Mouse (Mus musculus): ENCODE results near the gene Kcnab1.
A peak's percentile ranks its signal among the peaks of the same experiment; 100 is the strongest.

The Kcnab1 gene

DNA sequence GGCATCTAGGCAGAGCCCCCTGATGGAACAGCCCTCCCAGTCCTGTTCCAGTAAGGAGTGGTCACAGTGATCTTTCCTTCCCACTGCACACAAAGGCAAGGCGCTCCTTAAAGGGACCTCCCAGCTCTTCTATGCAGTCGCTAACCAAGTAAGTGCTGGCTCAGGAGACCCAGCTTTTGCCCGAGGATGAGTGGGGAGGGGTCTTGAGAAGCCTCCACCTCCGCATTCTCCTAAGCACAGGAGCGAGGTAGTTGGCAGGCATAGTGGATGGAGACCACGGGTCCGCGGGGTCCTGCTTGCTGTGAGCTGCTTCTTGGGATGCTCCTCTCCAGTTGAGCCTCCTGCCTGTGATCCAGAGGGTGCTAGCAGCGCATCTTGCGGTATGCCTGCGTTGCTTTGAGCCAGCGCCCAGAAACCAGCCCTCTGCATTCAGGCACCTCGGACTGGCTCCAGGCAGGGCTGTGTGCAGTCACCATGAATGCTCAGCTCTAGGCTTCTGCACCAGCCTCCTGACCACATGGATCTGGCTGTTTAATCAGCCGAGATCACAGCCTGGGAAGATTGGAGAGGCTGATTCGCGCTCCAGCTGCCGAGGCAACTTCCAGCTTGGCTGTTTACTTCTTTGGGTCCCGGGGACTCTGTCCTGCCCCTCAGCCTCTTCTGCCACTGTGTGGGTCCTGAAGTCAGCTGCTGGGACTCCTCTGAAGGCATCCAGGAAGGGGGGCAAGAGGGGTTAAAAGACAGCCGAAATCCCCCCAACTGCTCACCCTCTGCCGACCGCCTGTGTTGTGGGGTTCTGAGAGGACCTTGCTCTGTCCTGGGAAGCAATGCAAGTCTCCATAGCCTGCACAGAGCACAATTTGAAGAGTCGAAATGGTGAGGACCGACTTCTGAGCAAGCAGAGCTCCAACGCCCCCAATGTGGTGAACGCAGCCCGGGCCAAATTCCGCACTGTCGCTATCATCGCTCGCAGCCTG, at the start of gene Kcnab1:
Gene Kcnab1, plus strand, starts transcription at position 440 of the 977 bp plus-strand sequence.
- DNase-seq (ENCODE audit: low spot score in 2 of 2): peak; percentile 28 to 48

DNA sequence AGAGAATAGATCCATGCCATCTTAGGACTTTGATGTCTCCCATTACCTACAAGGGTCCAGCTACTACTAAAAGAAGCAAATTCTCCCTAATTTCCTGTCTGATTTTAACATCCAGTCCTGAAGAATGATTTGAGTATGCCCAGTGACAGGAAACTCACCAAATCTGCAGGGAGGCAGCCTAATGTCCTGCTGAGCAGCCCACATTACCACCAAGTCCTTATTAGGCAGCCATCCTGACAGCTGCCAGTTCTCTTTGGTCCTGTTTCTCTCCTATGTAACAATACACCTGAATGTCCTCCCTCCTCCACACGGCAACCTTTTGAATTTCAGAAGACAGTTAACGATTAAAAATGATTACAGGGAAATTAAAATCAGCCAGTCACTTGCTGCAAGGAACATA, 20.9 kb upstream of the Kcnab1 start:
- DNase-seq (ENCODE audit: low spot score in 2 of 2): no peak

DNA sequence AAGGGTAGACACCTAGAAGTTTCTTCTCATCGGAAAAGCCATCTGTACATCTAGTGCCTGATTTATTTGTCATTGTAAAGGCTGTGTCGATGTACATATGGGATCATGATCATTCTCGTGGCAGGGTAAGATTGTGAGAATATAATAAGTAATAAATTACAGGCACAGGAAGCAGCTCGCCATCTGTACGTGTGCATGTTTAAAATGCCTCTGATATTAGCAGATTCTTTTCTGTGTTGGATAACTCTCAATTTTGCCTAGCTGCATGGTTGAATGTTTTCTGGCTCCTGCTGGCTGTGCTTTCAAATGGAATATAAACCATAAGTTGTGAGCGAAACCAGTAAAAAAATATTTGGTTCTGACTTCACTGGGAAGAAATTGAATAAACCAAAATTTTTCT, 5.1 kb upstream of the Kcnab1 start:
- DNase-seq (ENCODE audit: low spot score in 2 of 2): no peak

DNA sequence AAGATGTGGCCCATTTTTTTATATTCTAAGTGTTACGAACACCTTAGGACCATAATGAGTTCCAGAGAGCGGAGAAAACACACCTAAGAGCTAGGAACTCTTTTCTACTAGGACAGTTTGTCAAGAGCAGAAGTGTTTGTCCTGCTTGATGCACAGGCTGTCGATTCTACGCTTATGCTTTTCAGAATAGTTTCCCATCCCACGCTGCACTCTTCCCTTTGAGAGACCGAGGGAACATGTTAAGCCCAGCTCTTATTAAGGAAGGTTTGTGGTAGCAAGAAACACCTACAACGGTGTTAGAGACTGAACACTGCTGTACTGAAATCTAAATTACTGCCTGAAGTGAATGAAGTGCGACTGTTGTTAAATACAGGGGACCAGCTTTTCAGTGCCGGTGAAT, 1.0 kb downstream of the Kcnab1 start:
- DNase-seq (ENCODE audit: low spot score in 2 of 2): no peak

DNA sequence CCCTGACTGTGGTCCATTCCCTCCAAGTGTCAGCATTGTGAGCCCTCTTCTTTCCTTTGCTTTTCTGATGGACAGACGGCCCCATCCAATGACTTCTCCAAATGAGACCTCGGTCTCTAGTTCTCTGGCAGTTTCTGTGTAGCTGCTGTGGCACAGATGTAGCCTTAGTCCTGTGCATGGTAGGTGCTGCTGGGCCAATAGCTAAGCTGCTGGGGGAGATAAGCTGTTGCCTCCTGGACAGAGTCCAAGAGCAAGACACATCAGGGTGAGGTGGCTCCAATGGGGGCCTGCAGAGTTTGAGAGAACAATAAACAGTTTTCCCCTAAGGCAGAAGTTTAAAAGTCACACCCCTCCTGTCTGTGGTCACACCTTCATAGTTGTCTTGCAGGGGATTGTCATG, 2.0 kb downstream of the Kcnab1 start:
- no peak for DNase-seq (ENCODE audit: low spot score in 2 of 2)

DNA sequence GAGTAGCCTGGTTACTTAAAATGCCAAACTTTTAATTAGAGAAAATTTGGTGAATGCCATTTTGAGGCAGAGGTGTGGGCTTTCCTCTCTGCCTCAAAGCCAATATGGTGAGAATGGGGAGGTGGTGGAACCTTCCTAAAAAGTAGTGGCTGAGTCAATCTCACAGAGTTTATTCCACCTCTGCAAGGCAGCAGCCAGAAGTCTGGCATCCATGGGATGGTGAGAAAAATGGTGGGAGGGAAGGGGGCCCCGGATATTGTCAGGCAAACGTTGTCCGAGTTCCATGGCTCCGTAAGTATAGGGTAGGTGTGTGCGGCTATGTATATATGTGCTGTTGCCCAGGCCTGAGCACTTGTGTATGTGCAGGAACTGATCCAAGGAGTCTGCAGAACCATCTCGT, 6.0 kb downstream of the Kcnab1 start:
- no peak for DNase-seq (ENCODE audit: low spot score in 2 of 2)

DNA sequence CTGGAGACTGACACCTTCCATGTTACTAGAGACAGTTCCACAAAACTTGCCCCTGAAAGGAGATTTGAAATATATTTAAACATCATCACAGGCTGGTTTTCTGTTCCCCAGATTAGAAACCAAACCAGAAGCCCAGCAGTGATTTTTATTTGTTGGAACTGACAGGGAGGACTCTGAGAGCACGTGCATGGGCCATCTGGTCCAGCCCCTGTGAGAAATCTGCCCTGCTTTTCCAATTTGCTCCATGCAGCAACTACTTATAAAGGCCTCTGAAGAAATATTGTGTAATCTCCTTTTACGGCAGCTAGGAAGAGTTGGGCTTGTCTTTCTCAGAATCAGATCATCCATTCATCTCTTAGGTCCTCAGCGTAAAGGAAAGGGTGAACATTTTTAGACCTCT, 7.8 kb downstream of the Kcnab1 start:
- no peak for DNase-seq (ENCODE audit: low spot score in 2 of 2)

DNA sequence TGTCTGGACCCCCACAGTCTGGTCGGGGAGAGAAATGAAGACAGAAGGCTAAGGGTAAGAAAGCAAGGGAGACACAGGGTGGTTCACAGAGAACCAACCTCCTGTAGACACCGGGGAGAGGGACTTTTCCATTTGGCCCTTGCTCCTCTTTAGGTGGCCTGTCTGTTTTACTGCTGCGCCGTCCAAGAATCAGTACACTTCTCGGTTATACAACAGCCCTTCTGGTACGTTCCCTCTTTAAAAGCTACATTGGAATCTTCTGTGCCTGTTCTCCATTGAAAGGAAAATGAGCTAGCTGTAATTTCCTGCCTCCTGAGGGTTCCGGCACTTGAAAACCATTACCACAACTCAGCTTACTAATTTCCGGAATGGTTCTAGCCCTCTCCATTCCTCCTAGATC, 8.2 kb downstream of the Kcnab1 start:
- no peak for DNase-seq (ENCODE audit: low spot score in 2 of 2)

DNA sequence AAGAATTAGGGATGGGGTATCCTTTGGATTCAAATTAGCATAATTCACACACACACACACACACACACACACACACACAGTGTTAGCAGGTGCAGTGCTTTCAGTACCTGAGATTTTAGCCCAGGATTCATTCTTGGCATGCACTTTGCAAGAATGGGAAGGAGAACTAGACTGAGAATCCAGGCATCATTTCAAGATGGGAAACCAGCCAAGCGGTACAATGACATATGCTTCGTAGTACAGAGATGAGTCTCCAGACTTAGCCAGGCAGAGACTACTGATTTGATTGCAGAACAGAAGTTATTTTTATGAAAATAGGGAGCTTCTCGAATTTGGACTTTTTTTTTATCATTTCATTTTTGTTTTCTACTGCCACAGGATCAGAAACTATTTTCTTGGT, 15.8 kb downstream of the Kcnab1 start:
- no peak for DNase-seq (ENCODE audit: low spot score in 2 of 2)

DNA sequence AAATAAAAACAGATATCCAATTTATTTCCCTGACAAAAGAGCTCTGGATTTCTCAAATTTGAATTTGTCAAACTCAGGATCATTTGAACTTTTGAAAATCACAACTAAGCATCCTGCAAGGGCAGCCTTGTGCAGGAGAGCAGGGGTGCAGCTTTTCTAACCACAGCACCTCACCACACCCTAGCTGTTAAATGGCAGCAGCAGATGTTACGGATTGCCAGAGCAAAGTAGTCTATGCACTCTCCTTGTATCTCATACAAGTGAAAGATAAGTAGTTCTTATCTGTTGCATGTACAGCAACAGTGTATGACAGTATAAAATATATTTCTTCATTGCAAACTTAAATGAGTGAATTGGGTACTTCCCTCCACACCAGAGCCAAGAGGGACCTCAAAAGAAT, 20.4 kb downstream of the Kcnab1 start:
- DNase-seq (ENCODE audit: low spot score in 2 of 2): no peak

DNA sequence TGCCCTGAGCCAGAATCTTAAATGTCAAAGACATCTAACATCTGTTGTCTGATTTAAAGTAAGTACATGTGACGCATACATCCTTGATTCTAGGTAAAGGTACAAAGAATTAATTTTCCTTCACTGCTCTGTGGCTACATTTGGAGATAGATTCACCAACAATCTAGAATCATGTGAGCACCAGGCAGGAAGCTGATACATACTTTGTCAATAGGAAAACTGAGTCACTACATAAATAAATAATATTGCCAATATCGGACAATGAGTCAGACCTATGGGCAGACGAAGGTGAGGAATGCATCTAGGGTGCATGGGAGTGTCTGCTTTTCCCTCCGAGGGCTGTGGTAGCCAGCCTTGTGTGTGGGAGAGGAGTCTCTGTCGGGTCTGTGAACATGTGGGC, 25.7 kb downstream of the Kcnab1 start:
- DNase-seq (ENCODE audit: low spot score in 2 of 2): no peak

DNA sequence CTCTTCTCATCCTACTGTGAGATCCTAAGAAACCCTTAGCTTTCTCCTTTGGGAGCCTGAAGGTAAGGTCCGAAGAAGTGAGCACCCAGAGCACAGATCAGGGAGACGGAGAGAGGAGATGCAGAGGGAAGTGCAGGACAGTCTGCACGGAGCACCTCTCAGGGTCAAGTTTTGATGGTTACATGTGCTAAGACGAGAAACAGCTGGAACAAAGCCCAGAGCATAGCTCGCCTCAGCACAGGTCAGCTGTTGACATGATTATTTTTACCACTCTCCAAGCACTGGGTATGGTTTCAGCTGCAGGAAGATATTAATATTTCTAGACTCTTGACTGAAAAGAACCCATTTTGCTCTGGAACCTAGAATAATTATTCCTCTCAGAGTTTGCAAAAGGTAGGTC, 27.7 kb downstream of the Kcnab1 start:
- DNase-seq (ENCODE audit: low spot score in 2 of 2): no peak

DNA sequence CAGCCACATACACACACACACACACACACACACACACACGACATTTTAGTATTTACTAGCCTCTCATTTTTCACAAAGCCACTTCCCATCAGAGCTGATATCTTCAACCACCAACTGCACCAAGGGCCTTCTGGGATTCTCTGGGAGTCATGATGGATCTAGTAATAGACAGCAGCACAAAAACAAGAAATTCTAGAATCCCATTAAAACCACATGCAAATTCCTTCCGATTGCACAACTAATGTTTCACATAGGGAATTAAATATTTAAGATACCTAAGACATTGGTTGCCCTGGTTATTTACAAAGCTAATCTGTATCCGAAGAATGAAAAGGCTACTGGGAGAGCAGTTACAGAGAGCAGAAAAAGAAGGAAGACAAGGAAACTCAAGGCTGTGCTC, 29.6 kb downstream of the Kcnab1 start:
- DNase-seq (ENCODE audit: low spot score in 2 of 2): no peak

DNA sequence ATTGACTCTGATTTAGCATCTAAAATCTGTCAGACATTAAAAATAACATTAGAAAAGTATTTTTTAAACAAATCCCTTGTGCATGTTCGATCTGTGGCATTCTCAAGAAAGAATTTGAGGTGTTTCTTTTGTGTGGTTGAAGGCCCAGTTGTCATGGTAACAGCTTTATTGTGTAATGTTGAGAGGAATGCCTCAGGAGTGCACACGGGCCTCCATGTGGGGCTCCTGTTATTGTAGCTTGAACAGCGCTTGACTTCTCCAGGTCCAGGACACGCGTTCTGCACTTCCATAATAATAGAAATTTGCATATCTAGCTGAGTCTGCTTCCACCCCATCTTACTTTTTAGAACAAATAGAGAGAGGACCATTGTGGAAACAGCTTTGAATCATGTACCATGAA, 36.0 kb downstream of the Kcnab1 start:
- no peak for DNase-seq (ENCODE audit: low spot score in 2 of 2)

DNA sequence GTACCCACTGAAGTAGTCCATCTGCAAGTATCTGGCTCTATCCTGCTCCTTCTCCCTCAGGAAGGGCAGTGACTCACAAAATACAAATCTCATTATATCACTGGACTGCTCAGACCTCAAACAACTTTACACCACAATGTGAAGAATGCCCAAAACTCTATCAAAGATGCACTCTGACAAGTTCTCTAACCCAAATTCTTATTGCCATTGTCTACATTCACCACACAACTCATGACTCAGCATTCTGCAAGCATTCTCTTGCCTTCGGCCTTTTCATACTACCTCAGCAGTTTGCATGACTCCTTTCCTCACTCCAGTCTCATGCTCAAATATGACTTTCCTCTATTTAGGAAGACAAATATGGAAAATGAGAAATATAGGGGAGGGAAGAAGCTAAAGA, 42.6 kb downstream of the Kcnab1 start:
- DNase-seq (ENCODE audit: low spot score in 2 of 2): no peak

DNA sequence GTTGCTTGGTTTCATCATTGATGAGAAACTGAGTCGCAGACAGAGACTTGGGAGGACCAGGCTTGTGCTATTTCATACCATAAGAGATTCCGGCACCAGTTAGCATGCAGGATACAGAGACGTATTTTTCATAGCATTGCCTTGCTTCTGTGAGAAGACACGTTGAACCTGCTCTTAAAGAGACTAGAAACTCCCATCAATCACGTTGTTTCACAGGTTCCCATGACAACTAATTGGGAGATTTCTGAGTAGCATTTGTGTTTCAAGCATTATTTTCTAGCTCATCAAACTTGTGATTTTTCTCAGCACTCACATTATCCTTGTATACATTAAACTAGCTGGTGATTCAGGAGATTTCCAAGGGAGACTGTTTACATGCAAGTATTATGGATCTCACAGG, 63.8 kb downstream of the Kcnab1 start:
- no peak for DNase-seq (ENCODE audit: low spot score in 2 of 2)

DNA sequence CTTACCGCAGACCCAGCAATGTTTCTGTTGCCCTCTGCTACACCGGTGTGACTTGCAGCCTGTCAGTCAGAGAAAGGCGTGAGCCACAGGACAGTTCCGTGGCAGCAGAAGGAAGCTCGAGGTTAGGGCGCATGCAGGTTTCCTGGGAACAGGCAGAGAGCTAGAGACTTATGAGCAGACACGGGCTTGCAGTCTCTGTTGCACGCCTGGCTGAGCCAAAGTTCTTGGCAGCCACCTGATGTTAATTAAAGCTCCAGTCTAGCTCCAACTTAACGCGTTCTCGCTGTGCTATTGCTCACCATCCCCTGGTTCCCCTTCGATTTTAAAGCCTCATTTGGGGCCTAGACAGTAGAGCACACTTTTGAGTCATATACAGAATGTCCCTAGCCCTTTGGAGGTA, 65.4 kb downstream of the Kcnab1 start:
- peak in 1 of 2 experiments; percentile 11 for DNase-seq (ENCODE audit: low spot score in 2 of 2)

DNA sequence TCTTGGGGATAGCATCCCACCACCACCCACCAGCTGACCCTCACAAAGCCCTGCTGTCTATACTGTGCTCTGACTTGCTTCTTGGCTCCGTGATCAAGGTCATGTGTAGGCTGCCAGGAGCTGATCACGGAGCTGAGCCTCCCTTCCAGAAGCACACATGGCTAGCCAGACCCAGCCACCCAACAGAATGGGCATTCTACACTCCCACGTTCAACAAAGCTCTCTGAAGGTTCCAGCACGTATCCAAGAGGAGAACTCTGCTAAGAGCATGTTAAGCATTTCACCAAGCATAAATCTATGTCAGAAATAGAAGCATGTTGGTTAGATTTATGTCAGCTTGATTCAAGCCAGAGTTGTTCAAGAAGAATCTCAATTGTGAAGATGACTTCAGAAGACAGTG, 66.6 kb downstream of the Kcnab1 start:
- no peak for DNase-seq (ENCODE audit: low spot score in 2 of 2)

DNA sequence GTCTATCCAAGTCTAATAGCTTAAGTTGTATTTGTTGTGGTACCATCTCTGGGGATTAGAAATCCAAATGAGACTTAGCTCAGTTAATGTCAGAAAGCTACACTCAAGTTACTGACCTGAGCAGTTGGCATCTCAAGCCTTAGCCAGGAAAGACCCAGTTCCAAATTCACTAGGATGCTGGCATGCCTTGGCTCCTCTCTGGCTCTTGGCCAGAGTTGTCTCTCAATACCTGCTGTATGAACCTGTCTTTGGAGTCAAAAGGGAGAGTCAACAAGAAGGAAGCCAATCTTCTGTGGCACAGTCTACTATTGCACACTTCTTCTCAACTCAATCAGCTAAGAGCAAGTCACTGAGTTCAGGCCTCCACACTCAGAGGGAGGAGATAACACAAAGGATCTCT, 67.7 kb downstream of the Kcnab1 start:
- no peak for DNase-seq (ENCODE audit: low spot score in 2 of 2)

DNA sequence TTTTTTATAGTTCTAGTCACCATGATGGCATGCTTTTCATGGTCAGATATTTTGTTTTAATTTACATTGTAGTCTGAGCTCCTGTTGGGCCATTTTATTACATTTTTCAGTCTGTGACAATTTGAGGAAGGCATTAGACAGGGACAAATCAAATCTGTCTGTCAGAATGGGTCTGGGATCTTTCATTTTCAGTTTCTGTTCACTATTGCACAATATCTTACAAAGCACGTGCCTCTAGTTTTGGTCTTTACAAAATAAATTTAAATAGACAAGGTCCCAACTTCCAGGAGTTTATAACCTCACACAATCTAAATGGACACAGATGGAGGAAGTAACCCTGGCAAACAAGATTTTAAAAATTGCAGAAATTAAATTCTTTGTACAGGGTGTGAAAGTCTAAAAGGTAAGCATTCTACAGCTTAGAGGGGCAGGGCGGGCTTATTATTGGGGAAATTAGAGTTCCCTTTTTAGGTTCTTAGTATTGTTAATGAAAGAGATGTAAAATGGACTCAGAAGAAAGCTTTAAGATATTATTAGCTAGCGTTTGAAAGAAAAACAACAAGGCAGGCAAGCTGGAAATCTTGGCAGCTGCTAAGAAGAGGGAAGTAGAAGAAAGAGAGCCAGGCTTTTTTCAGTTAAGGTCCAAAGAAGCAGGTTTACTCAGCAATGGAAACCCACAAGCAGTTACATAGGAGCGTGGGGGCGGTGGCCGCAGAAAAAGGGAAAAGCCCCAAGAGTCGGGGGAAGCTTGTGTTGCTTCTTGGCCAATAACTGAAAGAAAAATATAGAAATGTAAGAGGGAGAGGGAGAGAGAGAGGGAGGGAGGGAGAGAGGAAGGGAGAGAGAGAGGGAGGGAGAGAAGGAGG, 78.9 kb downstream of the Kcnab1 start:
- DNase-seq (ENCODE audit: low spot score in 2 of 2): no peak

DNA sequence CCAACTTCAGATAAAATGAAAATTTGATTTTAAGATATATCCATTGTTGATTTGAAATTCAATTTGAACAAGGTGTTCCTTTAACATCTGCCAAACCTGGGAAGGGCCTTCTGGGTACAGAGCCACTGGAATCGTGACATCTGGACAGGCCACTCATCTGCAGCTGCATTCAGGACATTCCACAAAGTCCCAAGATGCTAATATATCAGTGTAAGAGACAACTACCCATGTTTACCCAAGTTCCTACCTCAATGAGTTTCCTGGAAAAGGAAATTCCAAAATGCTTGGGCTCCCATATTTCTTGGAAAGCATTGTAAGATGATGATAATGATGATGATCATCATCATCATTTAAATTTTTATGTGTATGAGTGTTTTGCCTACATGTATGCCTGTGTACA, 91.4 kb downstream of the Kcnab1 start:
- no peak for DNase-seq (ENCODE audit: low spot score in 2 of 2)

DNA sequence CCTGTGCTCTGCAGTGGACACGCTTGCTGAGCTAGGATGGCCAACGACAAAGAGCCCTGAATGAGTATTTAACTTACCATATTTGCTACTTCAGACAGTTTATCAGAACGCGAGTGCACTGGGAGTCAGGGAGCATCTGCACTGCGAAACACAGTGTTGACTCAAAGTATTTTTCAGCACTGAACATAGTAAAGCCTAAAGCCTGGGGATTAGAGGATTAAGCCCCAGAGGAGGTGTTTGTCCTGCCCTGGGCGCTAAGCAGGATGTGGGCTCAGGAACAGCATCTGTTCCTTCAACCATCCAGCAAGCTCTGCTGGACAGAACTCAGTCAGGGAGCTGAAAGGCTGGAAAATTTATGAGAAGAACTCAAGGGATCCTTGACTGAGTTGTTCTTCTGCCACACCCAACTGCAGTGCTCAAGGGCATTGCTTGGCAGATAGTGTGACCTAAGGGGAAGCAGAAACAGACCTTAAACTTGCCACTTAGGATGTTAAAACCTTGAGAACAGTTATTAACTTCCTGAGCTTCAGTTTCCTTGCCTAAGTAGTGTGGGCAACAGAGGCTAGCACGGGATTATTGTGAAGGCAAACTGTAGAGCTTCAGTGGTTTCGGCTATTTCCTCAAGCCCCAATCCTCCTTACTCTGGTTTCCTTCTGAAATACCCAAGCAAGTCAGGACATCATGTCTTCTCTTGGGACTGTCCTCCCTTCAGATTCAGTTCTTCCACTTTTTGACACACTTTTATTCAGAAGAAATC, 94.4 kb downstream of the Kcnab1 start:
- DNase-seq (ENCODE audit: low spot score in 2 of 2): no peak

Measured in frontal cortex, postnatal 14 days (tissue).